Mouse (Mus musculus) common myeloid progenitor, adult 5-6 weeks (primary cell): Measurements from ENCODE around the gene Map3k7. TPM values are rescaled to one million over a fixed set of nuclear protein-coding genes. Genes with fewer than 3 reads are reported as not detected.

Source experiments
- ATAC-seq: replicated peaks from 2 replicates; pipeline ENCODE4 v1.8.0; 2016; ENCODE audit warnings: low read depth, mild to moderate bottlenecking, moderate TSS enrichment, inconsistent platforms; ENCODE audit not compliant: poor library complexity, severe bottlenecking
- total RNA-seq: library from RNA; stranded (forward); fragments of 200-1000, 187-1606 nt; gene quantifications from 2 replicates; pipeline ENCODE4 v1.2.3, GENCODE M21; 2017

Map3k7 gene
- total RNA-seq = 26.8 and 60.1 TPM in 2 replicates

- ATAC-seq = peak; percentile 90
These were observed at the start of gene Map3k7 for GRCm38 (mm10) chr4:31963354-31964193. TSS of gene Map3k7 (plus strand) at chr4:31964097.

GRCm38 (mm10) chr4:31915114-31915513, 48.8 kb upstream of the Map3k7 start:
- no peak for ATAC-seq

- no peak for ATAC-seq
These were observed 45.2 kb upstream of the Map3k7 start for GRCm38 (mm10) chr4:31918717-31919116.

DNA sequence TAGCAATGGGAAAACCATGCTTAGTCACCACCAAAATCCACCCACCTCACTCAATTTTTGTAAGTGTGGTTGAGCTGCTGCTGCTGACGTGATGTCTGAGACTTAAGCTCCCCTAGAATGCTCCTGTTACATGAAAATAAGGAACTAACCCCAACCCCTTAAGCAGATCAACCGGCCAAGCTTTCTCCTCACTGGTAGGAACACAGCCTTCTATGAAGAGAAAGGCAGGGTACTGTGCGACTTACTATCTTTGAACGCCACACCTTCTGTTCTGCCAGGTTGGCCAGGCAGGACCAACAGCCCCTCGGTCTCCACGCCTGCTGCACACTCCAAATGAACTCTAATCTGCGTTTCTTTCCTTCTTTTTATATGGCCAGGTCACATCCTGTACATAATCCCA, 41.7 kb upstream of the Map3k7 start:
- peak; percentile 77 for ATAC-seq

GRCm38 (mm10) chr4:31923437-31923836, 40.5 kb upstream of the Map3k7 start:
- no peak for ATAC-seq

DNA sequence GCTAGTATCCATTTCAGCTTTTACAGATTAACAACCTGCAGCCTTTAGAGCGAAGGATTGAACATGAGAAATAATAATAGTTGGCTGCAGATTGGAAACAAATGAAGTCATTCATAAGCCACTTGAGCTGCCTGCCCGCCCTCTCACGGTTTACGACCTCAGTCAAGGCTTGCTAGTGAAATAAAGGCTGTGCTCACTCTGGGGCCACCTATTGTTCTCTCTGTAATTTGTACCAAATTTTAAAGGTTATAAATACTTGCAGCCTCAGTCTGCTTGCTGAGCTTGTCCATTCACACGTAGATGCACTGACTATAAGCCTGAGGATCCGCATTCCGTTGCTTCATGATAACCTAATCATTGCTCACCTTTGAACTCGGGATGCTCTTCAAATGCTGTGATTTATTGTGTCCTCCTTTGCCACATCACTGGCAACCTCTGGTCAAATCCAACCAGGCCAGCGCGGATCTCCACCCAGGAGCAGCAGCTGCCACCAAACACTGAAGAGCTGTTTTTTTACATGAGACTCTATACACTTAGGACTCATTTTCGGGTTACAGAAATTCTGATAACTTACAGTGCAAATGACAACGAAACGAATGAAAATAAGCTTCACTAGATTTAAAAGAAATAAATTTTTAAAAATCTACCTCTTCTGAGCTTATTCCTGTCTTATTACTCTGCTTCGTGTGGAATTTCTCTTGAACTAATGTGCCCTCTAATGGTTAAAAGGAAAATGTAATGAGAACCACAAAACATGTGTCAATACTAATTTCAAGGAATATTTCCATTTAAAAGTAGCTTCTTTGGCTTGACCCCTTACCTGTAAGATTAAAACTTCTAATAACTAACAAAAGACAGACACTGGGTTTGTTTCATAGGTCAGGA, 39.4 kb upstream of the Map3k7 start:
- ATAC-seq = no peak

- ATAC-seq = no peak
These were observed 30.7 kb upstream of the Map3k7 start for GRCm38 (mm10) chr4:31933171-31933570.

GRCm38 (mm10) chr4:31935831-31936306, 28.0 kb upstream of the Map3k7 start:
- no peak for ATAC-seq

GRCm38 (mm10) chr4:31936358-31936757, 27.5 kb upstream of the Map3k7 start:
- no peak for ATAC-seq

GRCm38 (mm10) chr4:31936911-31937375, 27.0 kb upstream of the Map3k7 start:
- ATAC-seq = no peak

- peak; percentile 72 for ATAC-seq
These were observed 26.3 kb upstream of the Map3k7 start for GRCm38 (mm10) chr4:31937376-31938281.

GRCm38 (mm10) chr4:31938416-31939106, 25.3 kb upstream of the Map3k7 start:
- peak; percentile 62 for ATAC-seq

DNA sequence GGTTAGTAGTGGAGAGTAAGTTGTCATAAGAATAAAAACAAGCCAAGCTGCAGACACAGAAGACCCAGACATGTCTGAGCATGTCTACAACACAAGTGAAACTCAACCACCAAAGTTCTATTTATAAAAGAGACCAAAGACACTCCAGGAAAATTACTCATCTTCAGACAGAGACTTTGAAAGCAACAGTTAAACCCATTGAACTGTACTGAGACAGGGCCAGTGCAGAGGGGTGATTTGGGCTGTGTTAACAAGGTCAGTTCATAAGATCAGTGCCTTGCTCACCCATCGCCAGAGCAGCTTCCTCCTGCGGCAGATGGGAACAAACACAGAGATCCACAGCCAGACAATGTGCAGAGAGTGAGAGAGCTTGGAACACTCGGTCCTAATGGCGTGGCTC, 22.3 kb upstream of the Map3k7 start:
- ATAC-seq = no peak

DNA sequence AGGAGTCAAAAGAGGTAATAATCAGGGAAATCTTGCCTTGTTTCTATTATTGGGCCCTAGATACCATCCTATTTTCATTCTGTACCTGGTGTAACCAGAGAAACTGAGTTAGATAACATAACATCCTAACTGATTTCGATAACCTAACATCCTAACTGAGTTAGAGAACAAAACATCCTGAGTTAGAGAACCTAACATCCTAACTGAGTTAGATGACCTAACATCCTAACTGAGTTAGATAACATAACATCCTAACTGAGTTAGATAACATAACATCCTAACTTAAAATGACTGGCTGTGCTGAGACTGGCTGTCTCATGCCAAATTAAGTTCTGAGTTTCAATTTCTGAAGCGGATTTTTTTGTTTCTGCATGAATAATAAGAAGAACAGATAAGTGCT, 20.9 kb upstream of the Map3k7 start:
- no peak for ATAC-seq

DNA sequence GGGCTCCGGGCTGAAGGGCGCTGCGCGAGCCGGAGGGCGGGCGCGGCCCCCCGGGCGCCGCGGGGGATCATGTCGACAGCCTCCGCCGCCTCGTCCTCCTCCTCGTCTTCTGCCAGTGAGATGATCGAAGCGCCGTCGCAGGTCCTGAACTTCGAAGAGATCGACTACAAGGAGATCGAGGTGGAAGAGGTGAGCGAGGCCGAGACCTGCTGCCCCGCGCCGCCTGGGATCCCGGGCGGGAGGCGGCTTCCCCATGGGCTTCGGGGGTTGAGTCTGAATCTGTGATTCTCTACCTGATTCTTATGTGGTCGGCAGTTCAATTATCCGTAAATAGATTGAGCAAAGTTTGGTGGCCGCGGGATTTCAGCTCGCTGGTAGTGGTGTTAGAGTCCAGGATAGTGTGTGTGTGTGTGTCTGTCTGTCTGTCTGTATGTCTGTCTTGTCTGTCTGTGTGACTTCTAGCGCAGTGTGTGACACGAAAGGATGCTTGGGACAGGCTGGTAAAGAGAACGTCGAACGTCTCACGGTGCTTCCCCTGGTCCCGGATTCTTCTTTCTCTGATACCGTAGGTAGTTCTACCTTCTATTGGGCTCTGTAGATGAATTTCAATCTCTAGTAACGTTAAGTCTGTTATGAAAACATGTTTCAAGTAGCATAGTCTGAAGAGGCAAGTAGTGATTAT, 438 bp downstream of the Map3k7 start:
- no peak for ATAC-seq

DNA sequence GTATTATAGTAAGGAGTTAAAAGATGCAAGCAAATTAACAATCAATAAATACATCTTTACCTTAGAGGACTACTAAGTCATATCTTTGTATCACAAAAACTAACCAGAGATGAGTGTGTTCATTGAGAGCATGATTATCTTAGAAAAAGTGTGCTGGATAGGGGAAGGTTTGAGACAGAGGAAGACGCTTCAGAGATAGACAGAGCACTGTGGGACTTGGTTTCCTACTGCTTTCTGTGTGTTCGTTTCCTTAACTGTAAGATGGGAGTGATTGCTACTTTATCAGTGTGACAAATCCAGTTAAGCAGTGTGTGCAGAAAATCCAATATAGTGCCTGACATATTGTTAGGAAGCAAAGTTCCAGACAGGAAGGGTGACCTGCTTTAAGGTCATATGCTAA, 1.3 kb downstream of the Map3k7 start:
- no peak for ATAC-seq

DNA sequence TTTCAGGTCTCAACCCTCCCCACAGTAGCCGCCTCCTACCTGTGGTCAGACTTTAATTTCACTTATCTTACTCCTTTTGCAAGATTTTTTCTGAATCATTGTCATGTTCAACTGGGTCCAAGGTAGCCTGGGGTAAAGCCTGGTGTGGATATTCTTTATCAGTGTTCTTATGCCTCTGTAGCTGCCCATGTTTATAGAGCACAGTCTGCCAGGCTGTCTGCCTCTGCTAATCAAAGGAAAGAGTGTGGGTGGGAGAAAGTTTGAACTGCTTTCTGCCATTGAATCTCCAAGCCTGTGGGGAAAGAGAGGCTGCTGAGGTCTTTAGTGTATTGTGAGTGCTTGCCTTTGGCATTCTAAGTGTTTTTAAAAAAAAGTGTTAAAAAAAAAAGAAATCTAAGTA, 7.5 kb downstream of the Map3k7 start:
- no peak for ATAC-seq

GRCm38 (mm10) chr4:31972181-31972580, 8.3 kb downstream of the Map3k7 start:
- ATAC-seq = peak; percentile 66; the same call in 1 of the 2 replicates
